Mouse (Mus musculus): ENCODE measurements around the gene Dpp4.

The Dpp4 gene

GRCm38 (mm10) chr2:62408216-62408615, 3.8 kb downstream of the Dpp4 start:
- DNase-seq: no peak

GRCm38 (mm10) chr2:62403556-62404135, 8.4 kb downstream of the Dpp4 start:
- no peak for DNase-seq

- DNase-seq: no peak
These were observed 11.0 kb downstream of the Dpp4 start for GRCm38 (mm10) chr2:62401011-62401410.

- DNase-seq: no peak
These were observed 12.2 kb downstream of the Dpp4 start for GRCm38 (mm10) chr2:62399832-62400231.

GRCm38 (mm10) chr2:62399361-62399760, 12.7 kb downstream of the Dpp4 start:
- no peak for DNase-seq

- DNase-seq: no peak
These were observed 13.7 kb downstream of the Dpp4 start for GRCm38 (mm10) chr2:62398115-62398875.

- DNase-seq: no peak
These were observed 14.4 kb downstream of the Dpp4 start for GRCm38 (mm10) chr2:62397661-62398060.

- no peak for DNase-seq
These were observed 15.2 kb downstream of the Dpp4 start for GRCm38 (mm10) chr2:62396799-62397198.

- DNase-seq: no peak
These were observed 17.2 kb downstream of the Dpp4 start for GRCm38 (mm10) chr2:62394800-62395199.

GRCm38 (mm10) chr2:62392098-62392497, 19.9 kb downstream of the Dpp4 start:
- DNase-seq: no peak

- DNase-seq: no peak
These were observed 21.0 kb downstream of the Dpp4 start for GRCm38 (mm10) chr2:62390961-62391461.

- no peak for DNase-seq
These were observed 21.7 kb downstream of the Dpp4 start for GRCm38 (mm10) chr2:62390305-62390704.

GRCm38 (mm10) chr2:62388841-62389240, 23.2 kb downstream of the Dpp4 start:
- no peak for DNase-seq

- no peak for DNase-seq
These were observed 28.8 kb downstream of the Dpp4 start for GRCm38 (mm10) chr2:62383196-62383595.

- DNase-seq: no peak
These were observed 29.6 kb downstream of the Dpp4 start for GRCm38 (mm10) chr2:62382440-62382839.

- DNase-seq: no peak
These were observed 30.3 kb downstream of the Dpp4 start for GRCm38 (mm10) chr2:62381756-62382155.

- no peak for DNase-seq
These were observed 38.3 kb downstream of the Dpp4 start for GRCm38 (mm10) chr2:62373692-62374091.

GRCm38 (mm10) chr2:62370048-62370447, 42.0 kb downstream of the Dpp4 start:
- no peak for DNase-seq

- no peak for DNase-seq
These were observed 43.5 kb downstream of the Dpp4 start for GRCm38 (mm10) chr2:62368349-62369053.

GRCm38 (mm10) chr2:62363606-62364005, 48.4 kb downstream of the Dpp4 start:
- DNase-seq: no peak

GRCm38 (mm10) chr2:62362211-62362610, 49.8 kb downstream of the Dpp4 start:
- no peak for DNase-seq

- DNase-seq: no peak
These were observed 50.5 kb downstream of the Dpp4 start for GRCm38 (mm10) chr2:62361514-62361913.

GRCm38 (mm10) chr2:62360872-62361271, 51.2 kb downstream of the Dpp4 start:
- DNase-seq: no peak

GRCm38 (mm10) chr2:62357259-62357658, 54.8 kb downstream of the Dpp4 start:
- DNase-seq: no peak
